Mouse (Mus musculus) kidney, adult 2 months (tissue): ENCODE measurements at regions not wholly inside any gene's neighbourhood (a gene's known extent, or its start where the extent isn't known, plus 50 kb on each side); places are given as distances from the start of the nearest gene placed in this dataset.

Experiments
- CTCF ChIP-seq: fragments of 200-500 bp; conservative IDR thresholded peaks from 2 replicates; pipeline ENCODE4 v1.5.1; 2011; ENCODE audit warnings: low read depth, mild to moderate bottlenecking, control low read depth, low read length, moderate library complexity, mixed read lengths; ENCODE audit not compliant: insufficient read depth, insufficient read length
- POLR2A ChIP-seq: fragments of 200-500 bp; IDR thresholded peaks from one replicate; pipeline ENCODE4 v1.6.1; 2011; ENCODE audit warnings: low read depth, low read length, control low read depth

DNA sequence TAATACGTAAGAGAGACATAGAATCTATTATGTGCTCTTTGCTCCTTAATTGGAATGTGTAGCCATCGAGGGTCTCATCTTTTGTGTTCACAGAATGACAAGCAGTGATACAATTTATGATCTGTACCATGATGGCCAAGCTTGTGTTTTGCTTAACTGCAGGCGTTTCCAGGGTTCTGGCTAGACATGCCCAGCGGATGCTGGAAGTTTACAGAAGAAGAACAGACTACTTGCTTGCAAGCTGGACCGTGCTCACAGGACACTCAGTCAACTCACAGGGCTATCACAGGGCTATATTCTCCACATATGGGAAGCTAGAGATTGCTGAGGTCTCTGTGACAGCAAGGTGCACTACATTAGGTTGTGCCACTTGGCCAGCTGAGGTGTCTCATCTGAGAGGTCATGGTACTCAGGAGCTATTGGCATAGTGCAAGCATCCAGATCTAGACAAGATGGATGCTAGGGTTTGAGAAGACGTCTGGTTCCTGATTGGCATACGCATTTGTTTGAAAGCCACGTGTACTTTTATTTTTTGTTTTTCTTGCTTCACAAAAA is 75.2 kb upstream of the Map4k3 start:
- TF ChIP-seq CTCF (no peak), POLR2A (no peak)
